Mouse (Mus musculus) embryonic fibroblast, embryonic 13.5 days (primary cell): ENCODE measurements at regions not wholly inside any gene's neighbourhood (a gene's known extent, or its start where the extent isn't known, plus 50 kb on each side); places are given as distances from the start of the nearest gene placed in this dataset.
"Not testable (repeated sequence)": the region's sequence is repeated elsewhere in the genome, so short reads cannot be mapped to it uniquely, and the experiment has no call there.

Experiments
- H3K27ac ChIP-seq: 2 replicates; pipeline ENCODE4 v1.5.1; 2012; ENCODE audit warnings: low read length, control low read depth, inconsistent platforms; ENCODE audit not compliant: insufficient read depth
- H3K4me1 ChIP-seq: 2 replicates; pipeline ENCODE4 v1.6.1; 2011; ENCODE audit warnings: low read length; ENCODE audit not compliant: control insufficient read depth, insufficient read depth
- H3K4me3 ChIP-seq: 2 replicates; pipeline ENCODE4 v1.5.1; 2011; ENCODE audit warnings: mild to moderate bottlenecking, control low read depth, low read length; ENCODE audit not compliant: insufficient read depth
- CTCF ChIP-seq: IDR thresholded peaks from 2 replicates; pipeline ENCODE4 v1.5.1; 2011; ENCODE audit warnings: mild to moderate bottlenecking, control low read depth, low read length, moderate library complexity, borderline replicate concordance; ENCODE audit not compliant: insufficient read depth
- POLR2A ChIP-seq: IDR thresholded peaks from 2 replicates; pipeline ENCODE4 v1.6.1; 2011; ENCODE audit warnings: low read depth, mild to moderate bottlenecking, control low read depth, low read length, moderate library complexity

DNA sequence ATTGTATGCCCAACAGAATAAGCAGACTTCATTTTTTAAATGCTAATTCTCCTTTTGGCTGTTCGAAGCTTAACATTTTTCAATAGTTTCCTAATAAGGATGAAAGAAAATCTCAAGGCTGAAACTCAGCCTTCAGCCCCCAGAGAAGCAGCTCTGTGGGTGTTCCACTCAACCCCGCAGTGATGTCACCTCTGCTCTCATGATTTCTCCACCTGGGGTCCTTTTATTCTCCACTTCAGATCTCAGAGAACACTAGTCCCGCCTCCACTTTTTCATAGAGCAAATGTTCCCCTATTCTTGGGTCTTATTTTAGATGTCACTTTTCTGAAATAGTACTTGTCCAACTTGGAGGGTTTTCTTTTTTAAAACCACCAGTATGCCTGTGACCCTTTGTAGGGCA, 567.3 kb downstream of the Cntn3 start:
- TF ChIP-seq CTCF (no peak), POLR2A (no peak)

GRCm38 (mm10) chr6:101998181-101998580, 574.7 kb downstream of the Cntn3 start:
- no peak overlapping the region for H3K27ac ChIP-seq
- no peak overlapping the region for H3K4me3 ChIP-seq
- no peak for TF ChIP-seq CTCF
- no peak for TF ChIP-seq POLR2A

More for the DNA sequence above, 567.3 kb downstream of the Cntn3 start:
- H3K27ac ChIP-seq: no peak overlapping the region
- H3K4me1 ChIP-seq: no peaks in the 10 kb centered on the region
- H3K4me3 ChIP-seq: no peak overlapping the region

DNA sequence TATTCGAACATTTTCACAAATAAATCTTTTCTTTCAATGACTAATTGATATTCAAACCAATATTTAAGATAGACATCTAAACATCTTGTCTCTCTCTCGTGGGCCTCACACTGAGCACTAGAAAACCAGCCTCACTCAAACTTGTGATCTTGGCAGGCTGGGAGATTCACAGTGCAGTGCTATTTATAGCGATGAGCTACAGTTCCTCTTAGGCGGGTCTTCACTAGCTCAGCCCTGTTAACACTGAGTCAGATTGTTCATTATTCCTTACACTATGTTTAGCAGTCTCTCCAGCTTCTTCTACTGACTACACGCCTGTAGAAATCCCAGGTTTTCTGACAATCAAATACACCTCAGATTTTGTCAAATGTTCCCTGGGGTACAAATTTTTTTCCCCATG, 575.3 kb downstream of the Cntn3 start:
- TF ChIP-seq CTCF: no peak
- no peak for TF ChIP-seq POLR2A
- no peak overlapping the region for H3K27ac ChIP-seq
- H3K4me1 ChIP-seq: no peaks in the 10 kb centered on the region
- no peak overlapping the region for H3K4me3 ChIP-seq

More at GRCm38 (mm10) chr6:101998181-101998580, 574.7 kb downstream of the Cntn3 start:
- H3K4me1 ChIP-seq: no peaks in the 10 kb centered on the region

DNA sequence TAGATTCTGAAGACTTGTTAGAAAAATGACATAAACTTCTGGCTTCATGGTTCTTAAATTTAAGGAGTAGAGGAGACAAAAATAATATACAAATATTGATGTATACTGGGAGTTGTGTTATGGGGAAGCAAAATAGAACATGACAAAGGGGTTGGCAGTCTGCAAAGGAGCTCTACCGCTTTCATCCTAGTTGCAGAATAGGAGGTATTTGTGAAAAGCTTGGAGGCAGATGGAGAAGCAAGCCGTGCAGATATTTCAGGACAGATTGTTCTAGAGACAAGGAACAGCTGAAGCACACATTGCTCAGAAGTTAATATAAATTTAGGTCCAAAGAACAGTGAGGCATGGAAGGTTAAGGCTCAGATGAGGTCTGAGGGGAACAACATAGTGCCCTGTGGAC, 580.1 kb downstream of the Cntn3 start:
- Histone ChIP-seq H3K4me1 (no peaks in the 10 kb centered on the region), H3K27ac (no peak overlapping the region), H3K4me3 (no peak overlapping the region)
- TF ChIP-seq POLR2A (no peak), CTCF (no peak)

GRCm38 (mm10) chr6:101981656-101982055, 591.2 kb downstream of the Cntn3 start:
- TF ChIP-seq CTCF: no peak
- TF ChIP-seq POLR2A: no peak
- no peak overlapping the region for H3K27ac ChIP-seq
- H3K4me3 ChIP-seq: no peak overlapping the region
- H3K4me1 ChIP-seq: no peaks in the 10 kb centered on the region

DNA sequence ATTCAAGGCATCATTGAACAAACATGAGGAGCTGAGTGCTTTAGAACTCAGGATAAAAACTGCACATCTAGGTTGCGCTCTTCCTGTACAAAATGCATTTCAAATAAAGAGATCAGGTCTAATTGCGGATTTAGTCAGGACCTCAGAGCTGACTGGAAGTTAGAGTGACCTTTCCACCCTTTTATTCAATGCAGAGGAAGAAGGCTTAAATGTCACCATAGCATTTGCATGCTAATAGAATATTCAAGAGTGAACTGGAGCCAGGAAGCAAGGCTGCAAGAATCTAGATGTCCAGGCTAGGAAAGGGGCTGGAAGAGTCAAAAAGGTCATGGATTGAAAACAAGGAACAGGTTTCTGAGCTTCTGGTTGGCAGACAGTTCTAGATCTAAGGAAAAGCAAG, 593.7 kb downstream of the Cntn3 start:
- Histone ChIP-seq H3K4me1 (no peaks in the 10 kb centered on the region), H3K27ac (no peak overlapping the region), H3K4me3 (no peak overlapping the region)
- no peak for TF ChIP-seq CTCF
- TF ChIP-seq POLR2A: no peak

DNA sequence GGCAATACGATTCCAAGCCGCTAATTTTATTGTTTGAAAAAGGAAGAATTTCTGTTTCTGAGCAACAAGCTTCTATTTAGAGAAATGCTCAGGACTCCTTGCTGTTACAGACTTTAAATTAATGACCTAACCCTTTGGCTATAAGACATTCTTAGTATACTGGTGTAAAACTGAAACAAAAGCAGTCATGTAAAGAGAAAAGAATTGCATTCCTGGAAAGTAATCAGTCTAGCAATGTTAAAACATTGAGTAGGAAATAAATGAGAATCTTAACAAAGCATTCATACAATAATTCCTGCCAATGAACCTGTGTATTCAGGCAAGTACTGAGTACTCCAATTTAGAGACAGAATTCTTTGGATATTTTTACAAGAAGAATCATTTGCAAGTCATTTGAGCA, 587.2 kb upstream of the Pdzrn3 start:
- no peak overlapping the region for H3K4me3 ChIP-seq
- no peak overlapping the region for H3K27ac ChIP-seq
- TF ChIP-seq CTCF: no peak
- TF ChIP-seq POLR2A: no peak
- H3K4me1 ChIP-seq: no peaks in the 10 kb centered on the region

GRCm38 (mm10) chr6:101961476-101961875, 583.8 kb upstream of the Pdzrn3 start:
- H3K4me3 ChIP-seq: not testable (repeated sequence)

GRCm38 (mm10) chr6:101949681-101950080, 572.0 kb upstream of the Pdzrn3 start:
- H3K4me3 ChIP-seq: no peak overlapping the region
- no peak overlapping the region for H3K27ac ChIP-seq
- TF ChIP-seq CTCF: no peak
- TF ChIP-seq POLR2A: no peak
- no peaks in the 10 kb centered on the region for H3K4me1 ChIP-seq

More at GRCm38 (mm10) chr6:101961476-101961875, 583.8 kb upstream of the Pdzrn3 start:
- not testable (repeated sequence) for H3K4me1 ChIP-seq, H3K27ac ChIP-seq

- TF ChIP-seq CTCF (no peak), POLR2A (no peak)
- Histone ChIP-seq H3K27ac (no peak overlapping the region), H3K4me3 (no peak overlapping the region), H3K4me1 (no peaks in the 10 kb centered on the region)
Measured at GRCm38 (mm10) chr6:101948950-101949349, 571.3 kb upstream of the Pdzrn3 start.

DNA sequence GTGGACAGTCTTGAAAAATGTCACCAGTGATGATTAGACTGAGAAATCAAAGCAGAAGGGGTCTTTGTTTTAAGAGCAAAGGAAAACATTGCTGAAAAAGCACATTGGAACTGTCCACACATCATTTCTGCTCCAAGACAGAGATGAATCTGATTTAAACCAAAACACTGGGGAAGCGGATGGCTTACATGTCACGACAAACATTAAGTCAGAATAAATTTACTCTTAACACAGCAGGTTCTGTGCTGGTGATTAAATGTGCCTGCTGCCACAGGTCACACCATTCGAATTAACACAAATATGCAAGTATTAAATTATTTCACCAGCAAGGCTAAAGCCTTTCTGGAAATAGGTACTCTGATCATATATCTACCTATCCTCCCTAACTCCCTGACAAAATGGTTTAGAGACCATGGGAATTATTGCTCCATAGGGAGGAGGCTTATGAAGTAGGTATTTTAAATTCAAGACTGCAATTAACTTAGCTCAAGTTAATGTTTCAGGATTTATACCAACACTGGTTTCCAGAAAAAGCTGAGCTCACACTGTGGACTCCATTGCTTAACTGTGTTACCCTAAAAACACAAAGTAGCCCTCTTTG, 562.7 kb upstream of the Pdzrn3 start:
- H3K4me3 ChIP-seq: no peak overlapping the region

More for the DNA sequence above, 562.7 kb upstream of the Pdzrn3 start:
- TF ChIP-seq POLR2A (no peak), CTCF (no peak)
- no peak overlapping the region for H3K27ac ChIP-seq
- H3K4me1 ChIP-seq: no peaks in the 10 kb centered on the region
